Mouse (Mus musculus) retina, adult 2 months (tissue): ENCODE data around the gene Rab4a.

Source experiments
- DNase-seq: peaks from one replicate; pipeline ENCODE4 v3.0.0-alpha.2; 2012; ENCODE audit warnings: low read depth, low spot score

Rab4a gene

GRCm38 (mm10) chr8:123805718-123806373 is at the start of gene Rab4a:
Rab4a (plus strand) TSS chr8:123805985.
- DNase-seq, result peak; percentile 72

GRCm38 (mm10) chr8:123756901-123757300 is 48.9 kb upstream of the Rab4a start:
- no peak for DNase-seq

- no peak for DNase-seq
These were observed 46.9 kb upstream of the Rab4a start for GRCm38 (mm10) chr8:123758935-123759334.

DNA sequence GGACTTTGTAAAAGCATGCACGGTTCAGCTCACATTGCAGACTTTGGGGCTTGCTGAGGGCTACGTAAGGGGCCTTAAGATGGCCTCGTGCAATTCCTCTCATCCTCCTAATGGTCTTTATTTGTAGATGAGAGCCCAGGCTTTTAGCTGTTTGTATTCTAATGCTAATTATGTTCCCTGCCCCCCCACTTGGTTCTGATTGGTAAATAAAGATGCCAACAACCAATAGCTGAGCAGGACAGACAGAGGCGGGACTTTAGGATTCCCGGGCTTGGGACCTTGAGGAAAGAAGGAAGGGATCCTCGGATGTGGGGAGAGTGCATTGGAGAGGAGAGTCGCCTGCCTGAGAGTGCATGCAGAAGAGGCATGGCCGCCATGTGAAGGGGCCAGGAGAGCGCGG is 45.9 kb upstream of the Rab4a start:
- no peak for DNase-seq

- DNase-seq, result no peak
These were observed 45.2 kb upstream of the Rab4a start for GRCm38 (mm10) chr8:123760579-123760978.

DNA sequence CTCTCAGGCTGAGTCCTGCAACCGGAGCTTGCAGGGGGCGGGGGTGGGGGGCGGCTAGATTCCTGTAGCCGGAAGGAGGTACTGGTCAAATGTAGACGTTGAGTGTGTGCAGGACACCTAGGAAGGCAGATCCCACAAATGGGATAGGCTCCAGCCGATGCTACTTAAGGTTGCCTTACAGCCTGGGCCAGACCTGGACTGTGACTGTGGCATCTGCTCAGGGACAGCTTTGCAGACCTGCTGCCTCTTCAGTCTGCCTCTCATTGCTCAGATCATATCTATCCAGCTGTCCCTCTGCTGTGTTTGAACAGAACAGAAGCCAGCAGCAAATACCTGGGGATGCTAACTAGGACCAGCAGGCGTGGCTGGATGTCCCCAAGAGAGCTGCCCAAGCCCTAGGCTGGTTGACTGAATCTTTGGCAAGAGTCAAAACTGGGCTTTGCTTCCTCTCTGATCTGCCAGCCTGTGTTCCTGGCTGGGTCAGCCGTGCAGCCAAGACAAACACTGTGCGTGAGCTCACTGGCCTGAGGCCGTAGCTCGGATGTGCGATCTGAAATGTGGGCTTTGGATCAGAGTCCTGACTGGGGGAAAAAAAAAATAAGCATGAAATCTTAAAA is 44.4 kb upstream of the Rab4a start:
- no peak for DNase-seq

GRCm38 (mm10) chr8:123761883-123762270 is 43.9 kb upstream of the Rab4a start:
- no peak for DNase-seq

DNA sequence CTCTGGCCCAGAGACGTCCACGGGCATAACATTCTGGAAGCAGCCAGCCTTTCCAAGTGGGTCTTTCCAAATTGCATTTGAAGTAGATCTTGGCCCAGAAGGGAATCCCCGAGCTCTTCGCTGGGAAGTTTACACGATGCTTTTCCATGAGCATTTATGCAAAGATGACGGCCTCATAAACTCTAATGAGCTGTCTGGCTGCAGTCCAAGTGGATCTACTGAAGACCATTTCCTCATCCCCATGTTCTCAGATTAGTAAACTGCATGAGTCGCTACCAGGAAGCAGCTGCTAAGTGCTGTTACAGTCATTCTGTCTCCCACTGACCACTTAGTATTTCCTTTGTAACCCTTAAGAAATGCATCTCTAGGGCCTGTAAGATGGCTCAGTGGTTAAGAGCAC is 42.4 kb upstream of the Rab4a start:
- DNase-seq, result no peak

GRCm38 (mm10) chr8:123764671-123765070 is 41.1 kb upstream of the Rab4a start:
- no peak for DNase-seq

- no peak for DNase-seq
These were observed 39.3 kb upstream of the Rab4a start for GRCm38 (mm10) chr8:123766516-123766915.

DNA sequence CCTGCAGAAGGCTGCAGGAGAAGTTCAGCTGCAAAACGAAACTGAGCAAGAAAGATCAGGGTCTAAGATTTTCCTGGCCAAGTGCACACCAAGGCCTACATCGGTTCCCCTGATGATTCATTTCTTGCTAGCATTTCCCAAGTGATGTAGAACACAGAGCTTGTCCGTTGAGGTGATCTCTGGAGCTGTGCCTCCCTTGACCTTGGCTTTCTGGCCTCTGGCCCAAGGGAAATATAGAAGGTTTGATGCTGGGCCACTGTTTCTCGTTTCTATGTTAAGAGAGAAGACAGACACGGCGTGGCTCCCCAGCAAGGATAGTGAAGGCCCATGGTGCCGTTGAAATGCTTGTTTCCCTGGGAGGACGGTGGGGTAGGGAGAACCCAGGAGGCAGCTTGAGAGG is 37.9 kb upstream of the Rab4a start:
- no peak for DNase-seq

DNA sequence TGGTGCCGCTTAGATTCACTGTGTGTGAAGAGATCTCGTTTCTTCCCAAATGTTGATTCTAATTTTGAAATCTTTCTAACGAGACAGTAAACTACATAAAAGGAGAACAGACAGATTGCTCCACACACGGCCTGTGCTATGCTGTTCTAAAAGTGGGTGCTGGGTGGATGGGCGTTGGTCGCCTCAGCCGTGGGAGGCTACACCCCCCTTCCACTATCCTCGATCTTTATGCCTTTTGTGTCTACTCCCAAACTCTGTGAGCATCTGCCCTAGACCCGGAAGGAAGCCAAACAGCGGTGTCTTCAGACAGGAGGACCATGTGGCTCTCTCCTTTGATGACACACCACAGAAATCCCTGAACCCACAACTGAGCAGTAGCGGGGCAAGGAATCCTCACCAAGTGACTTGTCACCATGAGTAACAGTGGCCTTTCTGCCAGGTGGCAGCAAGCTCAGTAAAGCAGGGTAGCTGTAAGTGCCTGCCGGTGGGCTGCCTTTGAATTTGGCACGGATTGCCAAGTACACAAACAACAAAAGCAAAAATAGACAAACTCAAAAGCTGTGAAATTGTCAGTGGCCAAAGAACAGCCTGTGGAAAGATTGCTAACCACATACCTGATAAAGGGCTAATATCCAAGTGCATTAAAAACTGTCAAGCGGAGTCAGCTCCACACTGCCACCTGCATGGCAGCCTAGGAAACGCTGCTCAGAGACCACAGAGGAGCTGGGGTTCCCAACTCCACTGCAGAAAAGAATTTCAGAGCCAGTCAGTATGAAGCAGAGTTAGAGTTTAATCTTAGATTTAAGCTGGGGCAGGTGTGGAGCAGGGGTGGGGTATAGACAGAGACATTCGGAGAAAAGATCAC is 37.1 kb upstream of the Rab4a start:
- DNase-seq, result peak; percentile 36

- no peak for DNase-seq
These were observed 32.3 kb upstream of the Rab4a start for GRCm38 (mm10) chr8:123773468-123773867.

DNA sequence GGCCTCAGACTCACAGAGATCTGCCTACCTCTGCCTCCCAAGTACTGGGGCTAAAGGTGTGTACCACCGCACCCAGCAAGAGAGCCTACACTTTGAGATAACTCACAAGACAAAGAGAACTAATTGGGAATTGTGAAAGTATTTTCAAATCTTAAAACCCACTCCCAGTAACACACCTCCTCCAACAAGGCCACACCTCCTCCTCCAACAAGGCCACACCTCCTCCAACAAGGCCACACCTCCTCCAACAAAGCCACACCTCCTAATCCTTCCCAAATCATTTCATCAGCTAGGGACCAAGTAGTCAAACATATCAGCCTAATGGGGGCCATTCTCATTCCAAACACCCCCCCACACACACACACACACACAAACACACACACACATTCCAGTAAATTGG is 31.3 kb upstream of the Rab4a start:
- DNase-seq, result no peak

DNA sequence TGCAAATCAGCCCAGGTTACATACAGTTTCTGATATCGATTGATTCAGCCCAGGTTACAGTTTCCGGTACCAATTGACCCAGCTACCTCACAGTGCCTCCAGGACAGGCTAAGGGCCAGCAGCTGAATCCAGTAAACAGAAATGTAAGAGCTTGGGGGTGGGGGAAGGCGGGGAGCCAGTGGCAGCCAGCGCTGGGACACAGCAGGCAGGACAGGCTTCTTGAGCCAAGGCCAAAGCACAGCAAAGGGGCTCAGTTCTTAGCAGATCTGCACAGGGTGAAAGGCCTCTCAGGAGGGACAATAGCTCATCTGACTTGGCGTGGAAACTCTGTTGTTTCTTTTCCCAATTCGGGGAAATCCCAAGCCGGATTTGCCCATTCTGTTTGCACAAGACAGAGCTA is 28.5 kb upstream of the Rab4a start:
- no peak for DNase-seq

- DNase-seq, result no peak
These were observed 25.3 kb upstream of the Rab4a start for GRCm38 (mm10) chr8:123780471-123780870.

- DNase-seq, result no peak
These were observed 24.5 kb upstream of the Rab4a start for GRCm38 (mm10) chr8:123781256-123781655.

DNA sequence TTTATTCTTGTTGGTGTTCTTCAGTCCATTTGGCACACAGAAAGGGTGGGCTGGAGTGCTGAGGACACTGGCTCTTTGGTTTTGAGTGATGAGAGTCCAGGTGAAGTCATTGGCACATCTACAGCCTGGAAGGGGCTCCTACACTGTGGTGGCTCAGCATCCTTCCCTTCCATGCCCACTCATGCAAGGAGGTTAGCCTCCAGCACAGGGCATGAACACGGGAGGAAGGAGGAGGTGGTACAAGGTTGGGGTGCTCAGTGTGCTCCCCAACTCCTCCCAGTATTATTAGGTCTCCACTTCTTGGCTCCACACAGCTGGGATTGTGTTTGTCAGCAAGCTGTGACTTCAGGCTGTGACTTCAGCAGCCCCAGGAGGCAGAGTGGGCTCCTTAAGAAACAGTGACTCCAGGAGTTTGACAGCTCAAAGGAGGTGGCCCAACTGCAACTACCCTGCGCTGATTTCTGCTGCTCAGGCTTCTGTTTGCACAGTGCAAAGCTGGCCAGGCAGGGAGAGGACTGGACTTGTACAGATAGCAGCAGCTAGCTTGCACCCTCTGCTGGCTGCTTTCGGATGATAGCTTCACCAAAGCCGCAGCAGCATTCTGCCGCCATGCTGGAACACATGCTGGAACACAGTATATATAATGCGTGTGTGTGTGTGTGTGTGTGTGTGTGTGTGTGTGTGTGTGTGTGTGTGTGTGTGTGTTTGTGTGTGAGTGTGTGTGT is 22.1 kb upstream of the Rab4a start:
- DNase-seq, result peak; percentile 52

DNA sequence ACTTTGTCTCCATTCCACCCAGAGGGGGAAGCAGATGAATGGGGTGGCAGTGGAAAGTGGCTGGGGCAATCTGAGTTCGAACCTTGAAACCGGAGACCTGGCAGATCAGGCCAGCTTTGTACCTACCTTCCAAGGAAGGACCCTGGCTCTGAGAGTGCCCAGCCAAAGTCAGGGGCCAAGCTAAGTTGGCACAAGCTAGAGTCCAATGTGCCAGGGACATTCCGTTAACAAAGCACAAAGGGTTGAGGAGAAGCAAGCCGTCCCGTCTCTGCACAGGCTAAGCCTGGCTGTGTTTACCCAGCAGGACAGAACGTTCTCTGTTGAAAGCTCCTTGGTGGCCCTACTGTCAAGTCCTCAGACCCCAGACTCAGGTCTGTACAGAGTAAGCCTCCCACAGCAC is 19.6 kb upstream of the Rab4a start:
- DNase-seq, result no peak

GRCm38 (mm10) chr8:123786644-123787043 is 19.1 kb upstream of the Rab4a start:
- DNase-seq, result no peak

DNA sequence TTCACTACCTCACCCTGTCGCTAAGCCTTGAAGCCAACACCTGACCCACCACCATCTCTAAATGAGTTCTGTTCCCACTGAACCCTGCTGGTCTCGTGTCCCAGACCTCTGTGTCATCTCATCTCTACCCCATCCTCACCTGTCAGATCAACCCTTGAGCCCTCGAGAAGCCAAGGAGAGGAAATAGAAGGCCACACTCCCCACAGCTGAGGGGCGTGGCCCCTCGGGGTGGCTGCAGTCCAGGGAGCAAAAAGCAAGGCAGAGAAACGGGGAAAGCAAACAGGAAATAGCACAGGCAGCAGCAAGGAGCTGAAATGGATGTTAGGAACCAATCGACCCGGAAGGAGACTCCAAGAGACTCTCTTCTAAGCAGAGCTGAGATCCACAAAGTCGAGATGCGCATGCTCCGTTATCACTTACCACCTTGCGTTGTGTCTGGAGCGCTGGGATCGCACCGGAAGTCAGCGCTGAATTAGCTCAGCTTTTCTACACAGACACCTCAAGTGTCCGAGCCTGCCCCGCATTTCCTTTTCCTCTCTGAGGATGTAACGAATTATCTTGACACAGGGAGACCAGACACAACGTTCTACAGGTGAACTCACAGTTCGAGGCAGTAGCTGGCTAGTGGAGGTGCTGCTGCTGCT is 18.4 kb upstream of the Rab4a start:
- no peak for DNase-seq
